Mouse (Mus musculus): Measurements from ENCODE around the gene Atn1.
"Not testable (repeated sequence)": the region's sequence is repeated elsewhere in the genome, so short reads cannot be mapped to it uniquely, and the experiment has no call there.

Atn1 gene

DNA sequence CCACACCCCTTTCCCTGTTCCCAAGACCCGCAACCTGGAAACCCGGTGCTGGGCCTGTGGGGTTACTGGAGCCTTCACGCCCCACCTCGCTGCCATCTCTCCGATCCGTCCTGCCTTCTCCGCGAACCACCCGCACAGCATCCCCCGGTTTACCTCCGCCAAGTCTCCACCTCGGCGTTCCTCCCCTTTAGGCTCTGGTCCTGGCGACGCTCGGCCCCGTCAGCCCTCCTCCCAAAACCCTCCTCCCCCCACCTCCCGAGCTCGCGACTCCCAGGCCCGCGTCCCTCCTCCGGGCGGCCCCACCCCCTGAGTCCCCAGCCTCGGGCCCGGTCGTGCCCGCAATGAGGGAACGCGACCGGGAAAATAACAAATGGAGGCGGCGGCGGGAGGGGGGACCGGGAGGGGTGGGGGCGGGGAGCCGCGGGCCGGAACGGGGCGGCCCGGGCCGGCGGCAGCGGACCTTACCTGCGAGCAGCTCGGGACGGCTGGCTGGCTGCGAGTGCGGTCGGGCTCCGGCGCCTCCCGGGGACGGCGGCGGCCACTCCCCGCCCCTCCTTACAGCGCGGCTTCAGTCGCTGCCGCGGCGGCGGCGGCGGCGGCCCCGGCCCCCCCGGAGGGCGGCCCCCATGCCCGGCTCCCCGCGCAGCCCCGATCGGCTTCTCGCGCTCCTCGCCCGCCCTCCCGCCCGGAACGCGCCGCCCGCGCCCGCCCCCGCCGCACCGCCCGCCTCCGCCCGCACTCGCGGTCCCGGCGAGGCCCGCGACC is at the start of gene Atn1, which contains the start of gene Gm45234:
Atn1 (minus strand) TSS at position 694 of the 765 bp plus-strand sequence.
Gm45234 (minus strand) TSS at position 191 of the 765 bp plus-strand sequence.
- peak; percentile 83 for DNase-seq (ENCODE audit: low read depth, low spot score)

DNA sequence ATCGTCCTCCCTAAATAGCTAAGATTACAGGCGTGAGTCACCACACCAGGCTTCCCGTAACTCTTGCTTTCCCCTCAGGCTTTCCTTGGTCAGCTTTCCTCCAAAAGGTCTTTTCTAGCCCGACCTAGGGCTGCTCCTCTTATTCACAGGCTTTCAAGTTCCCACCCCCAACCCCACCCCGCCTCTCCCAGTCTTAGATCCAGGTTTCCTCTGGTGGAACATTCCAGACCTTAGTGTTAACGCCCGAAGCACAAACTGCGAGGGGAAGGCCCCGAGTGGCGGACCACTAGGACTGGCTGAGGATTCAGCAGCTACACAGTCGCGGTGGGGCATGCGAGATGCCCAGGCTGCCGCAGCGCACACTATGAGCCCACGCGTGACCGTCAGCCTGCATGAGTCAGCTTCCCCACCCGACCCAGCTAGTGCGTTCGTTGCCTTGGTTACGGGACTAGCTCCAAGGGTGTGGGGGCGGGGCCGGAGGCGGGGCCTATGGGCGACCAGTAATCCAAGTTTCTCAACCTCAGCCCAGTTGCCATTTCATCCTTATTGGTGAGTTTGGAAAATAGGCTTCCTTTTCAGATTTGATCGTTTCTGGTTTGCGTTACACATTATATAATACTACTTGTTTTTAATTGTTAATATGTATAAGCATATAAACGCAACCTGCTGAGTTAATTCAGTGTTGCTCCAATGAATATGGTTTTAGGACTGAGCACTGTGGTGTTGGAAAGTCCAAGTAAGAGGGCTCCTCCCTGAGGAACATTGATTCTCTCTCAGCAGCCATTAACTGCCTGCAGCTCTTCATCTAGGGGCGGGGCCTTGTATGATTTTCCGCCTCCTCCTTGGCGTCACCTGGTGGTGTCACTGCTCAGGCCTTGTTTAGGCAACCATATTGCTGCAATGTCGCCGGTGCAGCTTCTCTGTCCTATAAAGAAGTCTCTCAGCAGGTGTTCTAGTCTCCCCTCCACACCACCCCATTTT is 49.3 kb upstream of the Atn1 start:
- DNase-seq (ENCODE audit: low read depth, low spot score) = peak; percentile 98

DNA sequence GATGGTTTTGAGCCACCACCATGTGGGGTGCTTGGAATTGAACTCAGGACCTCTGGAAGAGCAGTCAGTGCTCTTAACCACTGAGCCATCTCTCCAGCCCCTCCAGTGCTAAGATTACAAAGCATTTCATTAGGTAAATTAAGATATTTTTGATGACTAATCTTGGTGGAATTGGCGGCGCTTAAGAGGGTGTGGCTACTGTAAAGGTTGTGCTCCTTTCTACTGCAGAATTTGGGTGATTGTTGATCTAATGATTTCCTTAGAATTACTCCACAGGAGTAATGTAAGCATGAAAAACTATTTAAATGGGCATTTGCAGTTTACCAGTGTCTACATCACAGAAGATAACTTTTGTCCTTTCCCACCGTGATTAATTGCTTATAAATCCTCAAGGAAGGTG is 48.0 kb upstream of the Atn1 start:
- no peak for DNase-seq (ENCODE audit: low read depth, low spot score)

DNA sequence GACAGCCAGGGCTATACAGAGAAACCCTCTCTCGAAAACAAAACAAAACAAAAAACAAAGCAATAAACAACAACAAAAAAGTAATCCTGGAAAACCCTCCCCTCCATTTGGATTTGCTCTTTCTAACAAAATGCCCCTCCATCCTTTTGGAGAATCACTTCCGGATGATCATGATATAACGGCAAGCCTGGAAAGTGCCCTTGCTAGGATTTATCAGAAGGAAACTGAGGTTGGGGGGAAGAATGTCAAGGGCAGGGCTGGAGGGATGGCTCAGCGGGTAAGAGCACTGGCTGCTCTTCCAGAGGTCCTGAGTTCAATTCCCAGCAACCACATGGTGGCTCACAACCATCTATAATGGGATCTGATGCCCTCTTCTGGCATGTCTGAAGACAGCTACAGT is 47.4 kb upstream of the Atn1 start:
- not testable (repeated sequence) for DNase-seq (ENCODE audit: low read depth, low spot score)

DNA sequence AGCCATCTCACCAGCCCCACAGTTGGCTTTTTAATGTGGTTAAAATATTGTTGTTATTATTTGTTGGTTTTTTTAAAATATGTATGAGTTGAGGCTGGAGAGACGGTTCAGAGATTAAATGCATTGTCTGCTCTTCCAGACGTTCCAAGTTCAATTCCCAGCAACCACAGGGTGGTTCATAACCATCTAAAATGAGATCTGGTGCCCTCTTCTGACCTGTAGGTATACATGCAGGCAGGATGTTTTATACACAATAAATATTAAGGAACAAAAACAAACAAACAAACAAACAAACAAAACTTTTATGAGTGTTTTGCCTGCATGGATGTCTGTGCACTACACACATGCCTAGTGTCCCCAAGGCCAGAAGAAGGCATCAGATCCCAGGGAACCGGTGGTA is 46.7 kb upstream of the Atn1 start:
- DNase-seq (ENCODE audit: low read depth, low spot score) = peak; percentile 65

DNA sequence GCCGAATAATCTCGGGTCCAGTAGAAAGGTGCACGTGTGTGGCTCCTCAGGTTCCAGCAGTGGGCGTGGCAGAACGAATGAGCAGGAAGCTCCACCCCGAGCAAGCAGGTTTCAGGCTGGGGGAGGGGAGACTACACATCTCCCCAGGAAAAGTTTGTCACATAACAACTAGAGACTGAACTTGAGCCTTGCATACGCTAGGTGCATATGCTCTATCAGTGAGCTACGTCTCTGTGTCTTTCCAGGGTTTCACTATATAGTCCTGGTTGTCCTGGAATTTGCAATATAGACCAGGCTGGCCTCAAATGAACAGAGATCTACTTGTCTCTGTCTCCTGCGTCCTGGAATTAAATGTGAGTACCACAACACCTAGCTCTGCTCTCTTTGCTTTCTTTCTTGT is 46.1 kb upstream of the Atn1 start:
- DNase-seq (ENCODE audit: low read depth, low spot score) = peak; percentile 84

DNA sequence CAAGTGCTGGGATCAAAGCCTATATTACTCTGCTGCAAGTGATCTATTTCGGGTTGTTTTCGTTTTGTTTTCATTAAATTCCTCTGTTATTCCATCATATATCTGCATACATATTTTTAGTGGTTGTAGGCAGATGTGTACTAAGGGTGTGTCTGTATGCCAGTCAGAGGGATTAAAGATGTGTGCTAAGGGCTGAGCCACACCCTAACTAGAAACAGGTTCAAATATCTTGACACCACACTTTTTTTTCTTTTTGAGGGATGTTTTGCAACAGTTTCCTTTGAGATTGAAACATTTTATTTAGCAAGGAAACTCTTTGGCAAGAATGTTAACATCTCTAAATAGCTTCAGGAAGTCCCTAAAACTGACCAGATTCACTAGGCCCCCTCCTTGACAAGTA is 39.9 kb upstream of the Atn1 start:
- DNase-seq (ENCODE audit: low read depth, low spot score) = no peak

DNA sequence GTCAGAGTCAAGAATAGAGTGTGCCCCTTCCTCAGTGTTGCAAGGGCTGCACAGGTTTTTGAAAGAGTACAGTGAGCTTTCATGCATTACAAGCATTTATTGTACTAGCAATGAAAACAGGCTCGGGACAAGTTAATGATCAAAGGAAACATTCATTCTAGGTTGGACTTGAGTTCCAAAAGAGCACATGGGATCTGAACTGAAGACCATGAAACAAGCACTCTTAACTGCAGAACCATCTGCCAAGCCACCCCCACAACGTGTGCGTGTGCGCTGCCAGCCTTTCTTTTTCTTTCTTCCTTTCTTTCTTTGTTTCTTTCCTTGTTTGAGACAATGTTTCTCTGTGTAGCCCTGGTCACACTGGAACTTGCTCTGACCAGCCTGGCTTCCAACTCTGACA is 39.5 kb upstream of the Atn1 start:
- DNase-seq (ENCODE audit: low read depth, low spot score) = no peak

DNA sequence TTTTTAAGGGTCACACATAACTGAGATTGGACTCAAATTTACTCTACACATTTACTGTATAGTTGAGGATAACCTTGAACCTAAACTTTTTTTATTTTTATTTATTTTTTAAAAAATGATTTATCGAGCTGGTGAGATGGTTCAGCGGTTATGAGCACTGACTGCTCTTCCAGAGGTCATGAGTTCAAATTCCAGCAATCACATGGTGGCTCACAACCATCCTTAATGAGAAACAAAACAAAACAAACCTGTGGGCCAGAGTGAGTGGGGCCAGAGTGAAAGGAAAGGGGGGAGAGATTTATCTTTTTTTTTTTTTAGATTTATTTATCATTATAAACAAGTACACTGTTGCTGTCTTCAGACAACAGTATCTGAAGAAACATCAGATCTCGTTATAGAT is 35.6 kb upstream of the Atn1 start:
- DNase-seq (ENCODE audit: low read depth, low spot score) = no peak

DNA sequence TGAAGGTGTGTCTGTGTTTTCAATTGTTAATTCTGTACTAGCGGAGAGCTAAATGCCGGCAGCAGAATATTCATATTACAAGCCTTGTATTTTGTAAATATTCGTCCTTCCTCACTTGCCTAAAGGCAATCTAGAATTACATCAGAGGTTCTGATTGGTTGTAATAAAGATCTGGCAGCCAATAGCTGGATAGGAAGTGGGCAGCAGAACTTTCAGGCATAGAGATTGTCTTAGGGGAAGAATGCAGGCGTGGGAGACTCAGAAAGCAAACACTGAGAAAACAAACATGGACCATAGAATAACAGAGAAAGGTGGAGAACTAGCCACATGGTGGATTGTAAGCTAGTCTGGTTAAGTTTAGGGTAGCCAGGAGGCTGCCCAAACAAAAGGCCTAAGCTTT is 33.8 kb upstream of the Atn1 start:
- no peak for DNase-seq (ENCODE audit: low read depth, low spot score)

DNA sequence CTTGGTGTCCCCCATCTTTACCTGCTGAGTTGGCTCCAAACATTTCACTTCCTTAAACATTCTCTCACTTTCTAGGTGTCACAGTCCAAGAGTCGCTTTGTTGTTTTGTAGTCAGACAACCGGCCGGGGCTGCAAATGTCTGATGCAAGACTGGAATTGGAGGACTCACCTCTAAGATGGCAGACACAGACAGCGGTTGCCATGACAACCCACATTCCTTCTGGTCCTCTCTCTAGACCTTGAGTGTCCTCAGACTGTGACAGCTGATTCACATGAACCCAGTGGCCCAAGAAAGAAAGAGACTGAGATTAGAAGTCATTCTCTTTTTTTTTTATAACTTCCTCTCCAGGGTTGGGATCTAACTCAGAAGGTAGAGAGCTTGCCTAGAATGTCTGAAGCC is 33.2 kb upstream of the Atn1 start:
- peak; percentile 84 for DNase-seq (ENCODE audit: low read depth, low spot score)

DNA sequence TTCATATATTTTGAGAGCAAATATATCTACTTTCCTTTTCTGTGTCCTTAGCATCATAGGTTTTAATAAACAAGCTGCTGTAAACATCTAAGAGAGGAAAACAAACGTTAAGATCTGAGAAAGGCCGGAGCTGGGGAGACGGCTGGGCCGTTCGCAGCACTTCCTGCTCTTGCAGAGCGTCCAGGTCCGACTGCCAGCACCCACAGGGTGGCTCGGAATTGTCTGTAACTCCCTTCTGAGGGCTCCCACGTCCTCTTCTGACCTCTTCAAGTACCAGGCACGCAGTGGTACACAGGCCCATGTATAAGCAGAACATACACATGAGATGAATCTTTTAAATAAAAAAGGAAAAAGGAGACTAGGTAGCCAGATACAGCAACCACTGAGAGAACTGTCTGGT is 31.4 kb upstream of the Atn1 start:
- DNase-seq (ENCODE audit: low read depth, low spot score) = no peak

DNA sequence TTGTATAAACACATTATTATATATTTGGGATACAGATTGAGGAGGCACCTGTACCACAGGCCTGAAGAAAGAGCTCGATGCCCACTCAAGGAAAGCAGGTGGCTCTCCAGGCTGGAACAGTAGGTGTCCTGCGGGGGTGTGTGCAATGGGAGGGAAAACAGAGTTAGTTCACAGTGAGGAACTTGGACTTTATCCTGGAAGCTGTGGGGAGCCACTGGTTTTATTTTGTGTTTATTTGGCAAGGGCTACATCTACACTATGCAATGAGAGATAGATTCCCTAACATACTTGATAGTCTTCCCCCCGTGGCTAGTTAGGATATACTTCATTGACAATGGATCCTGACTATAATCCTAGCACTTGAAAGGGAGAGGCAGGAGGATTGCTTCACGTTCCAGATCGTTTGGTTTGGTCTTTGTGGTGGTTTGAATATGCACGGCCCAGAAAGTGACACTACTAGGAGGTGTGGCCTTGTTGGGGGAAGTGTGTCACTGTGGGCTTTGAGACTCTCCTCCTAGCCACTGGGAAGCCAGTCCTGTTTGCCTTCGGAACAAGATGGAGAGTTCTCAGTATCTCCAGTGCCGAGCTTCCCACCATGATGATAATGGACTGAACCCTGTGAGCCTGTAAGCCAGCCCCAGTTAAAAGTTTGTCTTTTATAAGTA is 30.6 kb upstream of the Atn1 start:
- no peak for DNase-seq (ENCODE audit: low read depth, low spot score)

DNA sequence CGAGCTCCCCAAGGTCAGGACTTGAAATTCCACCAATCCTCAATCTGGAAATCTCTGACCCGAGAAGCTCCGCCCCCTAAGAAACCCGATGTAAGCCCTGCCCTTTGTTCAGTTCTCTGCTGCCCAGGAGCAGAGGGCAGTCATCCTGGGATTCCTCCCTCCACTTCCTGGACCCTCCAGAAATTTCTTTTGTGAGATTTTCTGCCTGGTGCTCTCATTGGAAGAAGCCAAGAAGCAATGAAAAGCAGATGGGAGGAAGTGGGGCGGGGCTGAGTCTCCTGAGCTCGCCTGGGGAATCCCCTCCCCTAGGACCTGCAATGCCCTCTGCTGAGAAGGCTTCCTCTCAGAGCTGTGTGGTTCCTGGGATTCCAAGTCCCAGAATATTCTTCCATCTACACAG is 26.1 kb upstream of the Atn1 start:
- peak; percentile 97 for DNase-seq (ENCODE audit: low read depth, low spot score)

DNA sequence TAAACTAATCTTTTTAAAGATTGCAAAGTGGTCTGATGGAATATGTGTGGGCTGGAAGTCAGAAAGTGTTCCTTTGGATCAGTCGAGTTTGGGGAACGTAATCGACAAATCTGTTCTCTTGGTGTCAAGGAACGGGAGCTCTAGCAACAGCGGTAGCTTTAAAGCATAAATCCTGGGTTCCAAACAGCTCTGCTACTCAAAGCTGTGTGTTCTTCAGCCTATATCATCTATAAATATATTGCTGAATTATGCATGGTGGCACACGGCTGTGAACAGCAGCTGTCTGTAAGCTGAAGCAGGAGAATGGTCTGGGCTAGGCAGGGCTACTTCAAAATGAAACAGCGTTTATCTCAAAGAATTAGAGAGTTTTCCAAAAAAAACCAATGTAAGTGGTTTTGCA is 24.6 kb upstream of the Atn1 start:
- no peak for DNase-seq (ENCODE audit: low read depth, low spot score)

DNA sequence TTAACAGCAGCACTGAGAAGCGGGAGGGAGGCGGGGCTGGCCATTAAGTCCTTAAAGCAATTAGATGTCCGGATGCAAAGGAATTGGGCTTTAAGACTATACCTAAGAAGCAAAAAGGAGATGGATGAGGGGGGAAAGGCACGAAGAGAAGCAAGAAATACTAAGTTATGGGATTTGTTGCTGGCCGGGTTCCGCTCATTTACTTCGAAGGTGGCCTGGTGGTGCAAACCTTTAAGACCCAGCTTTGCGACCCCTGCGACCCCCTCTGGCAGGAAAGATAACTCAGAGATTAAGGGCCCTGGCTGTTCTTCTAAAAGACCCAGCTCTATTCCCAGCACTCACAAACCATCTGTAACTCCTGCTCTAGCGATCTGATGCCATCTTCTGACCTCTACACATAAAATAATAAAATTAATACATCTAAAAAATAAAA is 23.7 kb upstream of the Atn1 start:
- DNase-seq (ENCODE audit: low read depth, low spot score) = no peak

DNA sequence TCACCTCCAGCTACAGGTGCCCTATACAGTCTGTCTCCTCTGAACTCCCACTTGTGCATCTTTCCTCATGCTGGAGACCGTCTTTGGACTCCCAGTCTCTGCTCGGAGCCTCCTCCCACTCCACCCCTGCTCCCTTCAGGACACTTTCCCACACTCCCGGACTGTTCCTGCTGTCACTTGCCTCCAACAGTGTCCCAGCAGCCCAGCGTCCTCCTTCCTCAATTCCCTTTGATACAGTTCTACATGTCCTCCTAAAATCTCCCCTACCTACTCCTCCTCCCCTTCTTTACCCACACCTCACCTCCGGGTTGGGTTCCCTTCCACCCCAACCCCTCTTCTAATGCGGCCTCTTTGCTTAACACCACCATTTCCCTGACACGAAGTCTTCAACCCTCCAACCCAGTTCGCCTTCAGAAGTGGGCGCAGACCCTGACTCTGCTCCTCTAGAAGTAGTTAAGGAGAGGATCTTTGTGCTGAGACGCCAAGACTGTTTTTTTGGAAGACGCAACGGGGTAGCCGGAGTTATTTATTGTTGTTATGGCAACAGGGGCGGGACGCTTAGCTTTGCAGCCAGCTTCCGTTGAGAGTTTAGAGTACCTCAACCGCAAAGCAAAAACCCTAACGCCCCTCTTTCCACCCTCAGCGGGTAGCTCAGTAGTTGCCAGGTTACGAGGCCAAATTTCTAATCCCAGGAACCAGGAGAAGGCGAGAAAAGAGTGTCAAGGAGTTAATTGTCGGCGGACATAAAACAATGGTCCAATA is 23.1 kb upstream of the Atn1 start, which contains the start of gene Lrrc23:
Lrrc23 (minus strand) TSS at position 506 of the 762 bp plus-strand sequence.
- peak; percentile 94 for DNase-seq (ENCODE audit: low read depth, low spot score)

DNA sequence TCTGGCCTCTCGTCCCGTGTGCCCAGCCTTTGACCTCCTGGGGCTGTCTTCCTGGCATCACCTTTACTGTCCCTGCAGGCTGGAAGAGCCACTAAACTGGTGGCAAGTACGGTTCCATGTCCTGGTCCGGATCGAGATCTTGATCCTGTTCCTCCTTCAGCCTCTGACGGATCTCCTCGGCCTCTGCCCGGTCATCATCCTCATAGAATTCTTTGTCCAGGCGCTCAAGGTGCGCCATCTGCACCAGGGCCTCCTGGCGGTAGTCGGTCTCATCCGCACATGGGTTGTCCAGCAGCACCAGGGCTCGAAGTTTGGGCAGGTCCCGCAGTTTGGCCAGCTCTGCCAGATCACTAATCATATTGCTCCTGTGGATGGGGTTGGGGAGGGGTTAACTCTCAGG is 14.2 kb upstream of the Atn1 start:
- no peak for DNase-seq (ENCODE audit: low read depth, low spot score)

DNA sequence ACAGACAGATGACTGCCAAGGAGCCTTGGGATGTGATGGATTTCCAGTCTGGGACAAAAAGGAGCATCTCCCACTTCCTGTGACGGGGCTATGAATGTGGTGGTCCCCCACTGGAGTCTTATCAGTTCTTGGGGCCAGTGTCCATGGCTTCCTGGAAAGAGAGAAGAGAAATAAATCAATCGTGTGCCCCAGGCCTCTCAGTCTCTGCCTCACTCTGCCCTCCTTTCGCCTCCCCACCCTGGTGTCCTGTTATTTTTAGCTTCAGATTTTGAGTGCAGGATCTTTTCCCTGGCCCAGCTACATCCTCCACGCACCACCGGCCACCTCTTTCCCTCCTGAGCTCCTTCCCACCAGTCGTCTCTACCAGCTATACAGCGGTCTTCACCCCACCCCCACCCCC is 13.7 kb upstream of the Atn1 start:
- no peak for DNase-seq (ENCODE audit: low read depth, low spot score)

DNA sequence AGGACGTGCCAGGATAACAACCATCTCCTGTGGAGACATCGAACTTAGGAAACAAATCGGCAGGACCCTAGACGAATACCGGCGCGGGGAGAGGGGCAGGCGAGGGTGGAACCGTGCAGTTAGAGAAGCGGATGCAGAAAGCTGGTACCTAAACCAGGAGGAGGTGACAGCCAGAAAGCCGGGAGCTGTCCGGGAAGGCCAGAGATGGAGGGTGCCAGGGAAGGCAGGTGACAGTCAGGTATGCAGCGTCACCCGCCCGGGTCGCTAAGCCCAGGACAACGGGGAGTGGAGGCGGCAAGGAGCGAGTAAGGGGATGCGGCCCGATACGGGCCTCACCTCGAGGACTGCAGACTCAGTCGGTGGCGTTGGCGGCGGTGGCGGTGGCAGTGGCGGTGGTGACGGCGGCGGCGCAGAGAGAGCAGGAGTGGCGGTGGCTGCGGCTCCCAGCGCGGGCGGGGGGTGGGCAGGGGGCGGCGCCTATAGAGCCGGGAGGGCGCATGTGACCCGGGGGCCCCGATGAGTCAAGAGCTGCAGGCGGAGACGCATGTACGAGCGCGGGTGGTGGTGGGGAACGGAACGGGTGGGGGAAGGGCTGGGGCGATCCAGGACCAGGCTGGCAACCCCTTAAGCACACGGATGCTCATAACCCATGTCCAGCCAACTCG is 12.9 kb upstream of the Atn1 start, which contains the start of gene Eno2:
Eno2 (minus strand) TSS at position 573 of the 665 bp plus-strand sequence.
- peak; percentile 48 for DNase-seq (ENCODE audit: low read depth, low spot score)

DNA sequence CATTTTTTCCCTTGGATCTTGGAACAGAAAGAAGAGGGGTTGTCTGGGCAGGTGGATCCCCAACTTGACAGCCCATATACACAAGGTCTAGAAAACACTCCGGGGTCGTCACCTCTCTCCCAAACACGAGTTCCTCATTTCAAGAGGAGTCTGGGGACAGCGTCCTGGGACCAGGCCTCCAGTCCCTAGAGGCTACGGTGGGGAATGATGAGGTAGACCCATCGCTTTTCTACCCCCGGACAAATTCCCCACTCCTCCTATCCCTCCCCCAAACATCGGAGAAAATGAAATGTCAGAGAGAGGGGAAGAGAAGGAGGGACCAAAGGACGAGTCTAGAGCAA is 12.3 kb upstream of the Atn1 start:
- no peak for DNase-seq (ENCODE audit: low read depth, low spot score)

Measured in R1 (cell line).